Mouse (Mus musculus) neural tube, embryonic 13.5 days (tissue): Measurements from ENCODE around the gene Ankmy1. TPM values are rescaled to one million over a fixed set of nuclear protein-coding genes. Genes with fewer than 3 reads are reported as not detected.

Experiments
- ATAC-seq: fragments of 200-750 bp; cut with Nextera tagmentation; 2 replicates; pipeline ENCODE4 v1.8.0; 2017; ENCODE audit warnings: low read depth, mild to moderate bottlenecking, moderate TSS enrichment, moderate library complexity
- H3K27ac ChIP-seq: fragments of 300-500 bp; sonication (generic); replicated peaks from 2 replicates; pipeline ENCODE4 v1.5.1; 2015; ENCODE audit warnings: moderate library complexity, mild to moderate bottlenecking, inconsistent platforms
- H3K27me3 ChIP-seq: fragments of 300-500 bp; sonication (generic); 2 replicates; pipeline ENCODE4 v1.6.1; 2015; ENCODE audit warnings: mild to moderate bottlenecking, inconsistent platforms
- H3K36me3 ChIP-seq: fragments of 300-500 bp; sonication (generic); 2 replicates; pipeline ENCODE4 v1.6.1; 2015; ENCODE audit warnings: mild to moderate bottlenecking, inconsistent platforms
- H3K4me1 ChIP-seq: fragments of 300-500 bp; sonication (generic); replicated peaks from 2 replicates; pipeline ENCODE4 v1.6.1; 2015; ENCODE audit warnings: inconsistent platforms
- H3K4me2 ChIP-seq: fragments of 300-500 bp; sonication (generic); 2 replicates; pipeline ENCODE4 v1.6.1; 2015; ENCODE audit warnings: inconsistent platforms, mild to moderate bottlenecking, moderate library complexity
- H3K4me3 ChIP-seq: fragments of 300-500 bp; sonication (generic); 2 replicates; pipeline ENCODE4 v1.5.1; 2015; ENCODE audit warnings: mild to moderate bottlenecking, inconsistent platforms
- H3K9ac ChIP-seq: fragments of 300-500 bp; sonication (generic); 2 replicates; pipeline ENCODE4 v1.6.1; 2015; ENCODE audit warnings: moderate library complexity, mild to moderate bottlenecking, inconsistent platforms
- H3K9me3 ChIP-seq: fragments of 300-500 bp; sonication (generic); 2 replicates; pipeline ENCODE4 v1.6.1; 2016; ENCODE audit warnings: inconsistent platforms
- WGBS: fragments of 180-500 bp; shearing (Covaris S2); methylation state at CpG from one replicate; pipeline ENCODE4 v1.1.7; 2015; 5-methylcytosine and 5-hydroxymethylcytosine counted together
- microRNA counts: library from miRNA; unstranded; fragments of <30 nt; microRNA quantifications from one replicate; lab custom pipeline; 2016
- microRNA-seq: library from miRNA; unstranded; fragments of <30 nt; microRNA quantifications from one replicate; pipeline ENCODE4, GENCODE M21; 2016
- polyA plus RNA-seq: library from polyadenylated mRNA; unstranded; fragments of >200 nt; fragmentation: Nextera tagmentation; extraction: Ambion mirVana; gene quantifications from 2 replicates; pipeline ENCODE4 v1.2.1, GENCODE M21; 2015

Gene Ankmy1
- polyA plus RNA-seq, 1 experiment from 2014 or later = 0.74 TPM

DNA sequence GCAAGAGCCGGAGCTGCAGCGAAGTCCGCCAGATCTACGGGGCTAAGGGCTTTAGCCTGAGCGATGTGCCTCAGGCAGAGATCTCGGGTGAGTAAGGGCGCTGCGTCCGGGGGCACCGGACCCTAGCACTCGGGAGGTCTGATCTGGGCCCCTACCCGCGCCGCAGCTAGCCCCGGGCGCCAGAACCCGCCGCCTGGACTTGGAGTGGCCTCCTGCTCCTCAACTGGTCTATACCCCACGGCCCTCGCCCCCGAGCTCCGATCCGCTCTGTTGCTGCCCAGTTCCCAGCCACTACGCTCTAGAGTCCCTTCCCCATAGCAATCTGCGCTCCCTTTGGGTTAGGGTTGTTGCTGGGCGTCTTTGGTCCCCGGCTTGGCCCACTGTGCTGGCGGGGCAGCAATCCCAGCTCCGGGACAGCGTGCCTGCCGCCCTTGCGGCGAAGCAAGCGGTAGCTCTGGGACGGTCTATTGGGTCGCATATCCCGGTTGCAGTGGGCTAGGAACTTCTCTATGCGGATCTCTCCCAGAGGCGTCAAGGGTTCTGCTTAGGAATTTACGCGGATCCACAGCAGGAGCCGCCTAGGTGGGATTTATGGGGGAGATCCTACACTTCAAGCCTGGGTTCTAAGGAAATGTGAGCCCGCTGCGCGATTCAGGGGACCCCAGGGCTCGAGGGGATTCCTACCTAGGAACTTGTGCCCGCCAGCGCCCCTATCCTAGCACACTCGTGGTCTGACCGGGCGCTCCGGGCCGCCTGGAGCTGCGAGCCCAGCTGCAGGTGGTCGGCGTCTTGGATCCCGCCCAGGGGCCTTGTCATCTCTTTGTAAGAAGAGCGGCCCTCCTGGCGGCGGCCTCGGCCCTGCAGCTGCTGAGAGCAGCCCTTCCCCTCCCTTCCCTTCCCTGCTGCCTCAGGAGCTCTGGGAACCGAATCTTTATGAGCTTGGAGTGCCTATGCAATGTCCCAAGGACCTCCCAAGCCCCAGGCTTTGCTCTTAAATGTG is 70.4 kb downstream of the Ankmy1 start:
- peak overlapping the region; percentile 70 for H3K4me2 ChIP-seq
- H3K9me3 ChIP-seq = no peaks in the 10 kb centered on the region
- WGBS = 1% methylated on average over 60 of the region's 62 CpGs
- peak overlapping the region; percentile 97 for H3K9ac ChIP-seq
- peak; percentile 28 for ATAC-seq
- H3K27ac ChIP-seq = peak overlapping the region; percentile 93
- peaks cover 22% of the 10 kb centered on the region for H3K27me3 ChIP-seq
- peak overlapping the region; percentile 92 for H3K4me3 ChIP-seq
- H3K36me3 ChIP-seq = 0 out of 2 replicates have a peak, but pooled peaks cover 11% of the 10 kb centered on the region
- H3K4me1 ChIP-seq = peaks cover 51% of the 10 kb centered on the region

DNA sequence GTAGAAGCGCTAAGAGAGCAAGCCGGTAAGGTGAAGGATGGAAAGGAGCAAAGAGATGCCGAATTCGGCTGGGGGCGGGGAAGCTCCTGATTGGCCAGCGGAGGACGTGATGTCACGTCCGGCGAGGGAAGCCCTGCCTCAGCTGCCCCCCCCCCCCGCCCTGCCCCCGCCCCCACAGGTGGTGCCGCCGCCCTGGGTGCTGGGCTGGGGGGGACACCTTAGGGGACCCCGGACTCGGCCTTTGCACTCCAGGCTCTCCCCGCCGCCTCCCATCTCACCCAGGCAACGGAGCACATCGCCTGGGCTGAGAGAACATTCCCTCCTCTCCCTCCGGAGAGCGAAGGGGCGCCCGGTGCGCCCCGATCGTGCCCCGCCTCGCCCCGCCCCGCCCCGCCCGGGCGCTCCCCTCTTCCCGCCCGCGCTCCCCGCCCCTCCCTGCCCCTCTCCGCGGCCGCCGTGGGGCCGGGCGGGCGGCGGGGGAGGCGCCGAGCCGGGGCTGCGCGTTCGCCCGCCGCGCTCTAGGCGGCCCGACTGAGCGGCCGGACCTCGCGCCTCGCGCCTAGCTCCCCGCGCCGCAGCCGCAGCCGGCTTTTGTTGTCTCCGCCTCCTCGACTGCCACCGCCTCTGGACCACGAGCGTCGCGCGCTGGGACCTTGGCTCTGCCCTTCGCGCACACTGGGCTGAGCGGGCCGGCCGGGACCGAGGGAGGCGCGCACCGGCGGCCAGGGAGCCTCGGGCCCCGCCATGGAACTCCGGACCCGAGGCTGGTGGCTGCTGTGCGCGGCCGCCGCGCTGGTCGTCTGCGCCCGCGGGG is 71.3 kb downstream of the Ankmy1 start, which contains the start of gene Gpc1:
Gene Gpc1, plus strand, starts transcription at position 458 of the 814 bp plus-strand sequence.
- peak within 1 kb of the TSS; percentile 93 for H3K27ac ChIP-seq
- ATAC-seq = peak; percentile 80

DNA sequence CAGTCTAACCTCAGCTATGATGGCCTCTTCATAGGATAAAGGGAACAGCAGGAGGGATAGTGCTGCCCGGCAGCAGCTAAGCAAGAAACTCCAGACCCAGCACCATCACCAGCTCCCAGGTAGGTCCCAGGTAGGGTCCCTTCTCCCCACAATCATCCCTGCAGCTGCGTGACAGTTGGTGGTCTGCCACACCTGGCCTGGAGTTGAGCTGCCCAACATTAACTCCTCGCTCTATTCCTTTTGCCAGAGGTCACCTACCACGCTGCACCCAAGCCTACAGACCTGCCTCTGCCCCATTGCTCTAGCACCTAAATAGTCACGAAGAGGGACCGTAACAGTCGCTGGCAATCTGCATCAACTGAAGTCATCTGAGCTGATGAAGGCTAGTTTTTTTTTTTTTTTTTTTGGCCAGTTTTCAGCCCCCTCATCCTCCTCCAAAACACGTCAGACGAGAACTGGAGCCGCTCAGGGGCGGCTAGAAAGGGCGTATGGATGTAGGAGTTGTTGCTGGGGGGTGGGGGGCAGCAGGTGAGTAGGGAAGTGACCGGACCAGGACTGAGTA is 72.0 kb downstream of the Ankmy1 start:
- Histone ChIP-seq H3K9me3 (no peaks in the 10 kb centered on the region), H3K27me3 (peaks cover 25% of the 10 kb centered on the region), H3K36me3 (0 out of 2 replicates have a peak, but pooled peaks cover 7% of the 10 kb centered on the region), H3K4me3 (peak overlapping the region; percentile 92), H3K4me1 (peaks cover 39% of the 10 kb centered on the region), H3K9ac (peak overlapping the region; percentile 97), H3K4me2 (peak overlapping the region; percentile 70), H3K27ac (peak overlapping the region; percentile 93)
- no peak for ATAC-seq
- 6% methylated on average over 13 of the region's 13 CpGs for WGBS

More for the DNA sequence above, 71.3 kb downstream of the Ankmy1 start, which contains the start of gene Gpc1:
- H3K36me3 ChIP-seq = 0 out of 2 replicates have a peak, but pooled peaks cover 11% of the 10 kb centered on the region
- no peaks in the 10 kb centered on the region for H3K9me3 ChIP-seq
- peak within 1 kb of the TSS; percentile 70 for H3K4me2 ChIP-seq
- H3K4me3 ChIP-seq = peak within 1 kb of the TSS; percentile 92
- peaks cover 22% of the 10 kb centered on the region for H3K27me3 ChIP-seq
- H3K4me1 ChIP-seq = peaks cover 45% of the 10 kb centered on the region
- H3K9ac ChIP-seq = peak within 1 kb of the TSS; percentile 97
- WGBS = under 1% methylated on average over 78 of the region's 99 CpGs

DNA sequence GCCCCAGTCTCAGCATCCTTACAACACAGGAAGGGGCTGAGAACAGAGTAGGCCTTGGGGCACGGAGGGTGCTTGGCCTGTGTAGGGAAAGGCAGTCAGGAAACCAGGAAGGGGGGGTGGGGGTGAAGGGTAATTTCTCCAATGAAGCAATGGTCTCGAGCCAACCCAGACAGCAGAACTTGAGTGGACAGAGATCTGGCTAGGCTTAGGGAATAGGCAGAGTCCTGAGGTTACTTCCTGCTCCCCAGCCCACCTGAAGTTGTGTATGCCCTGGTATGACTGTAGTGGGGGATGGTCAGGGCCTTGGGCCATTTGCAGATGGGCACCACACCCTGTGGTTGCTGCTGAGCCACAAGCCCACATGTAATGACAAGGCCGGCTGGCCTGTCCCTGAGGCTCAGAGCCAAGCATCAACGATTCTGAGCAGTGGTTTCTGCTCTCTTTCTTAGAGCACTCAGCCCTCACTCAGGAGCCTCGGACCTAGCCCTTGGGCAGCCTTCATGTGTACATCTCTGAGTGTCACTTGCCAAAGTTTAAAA is 86.9 kb downstream of the Ankmy1 start:
- ATAC-seq = no peak
- Histone ChIP-seq H3K9me3 (no peaks in the 10 kb centered on the region), H3K27me3 (no peaks in the 10 kb centered on the region), H3K4me2 (no peak overlapping the region), H3K36me3 (no peaks in the 10 kb centered on the region), H3K4me1 (no peaks in the 10 kb centered on the region), H3K9ac (no peak overlapping the region), H3K27ac (no peak overlapping the region), H3K4me3 (no peak overlapping the region)
- 74% methylated on average over 5 of the region's 5 CpGs for WGBS

DNA sequence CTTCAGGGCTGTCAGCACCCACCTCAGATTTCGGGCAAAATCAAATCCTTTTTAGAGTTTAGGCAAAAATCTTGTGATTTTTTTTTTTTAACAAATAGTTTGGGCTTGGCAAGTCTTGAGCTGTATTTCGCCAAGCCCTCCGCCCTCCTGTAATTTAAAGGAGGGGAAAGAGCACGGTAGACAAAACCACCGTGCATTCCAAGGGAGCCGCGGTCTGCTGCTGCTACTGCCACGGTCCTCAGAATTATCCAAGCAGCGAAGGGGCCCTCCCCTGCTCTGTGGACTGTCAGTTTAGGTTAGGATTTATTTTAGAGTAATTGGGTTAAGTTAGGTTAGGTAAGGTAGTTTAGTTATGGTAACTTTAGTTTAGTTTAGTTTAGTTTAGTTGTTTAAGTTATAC is 87.6 kb downstream of the Ankmy1 start:
- no peaks in the 10 kb centered on the region for H3K9me3 ChIP-seq
- no peak for ATAC-seq
- H3K9ac ChIP-seq = no peak overlapping the region
- H3K27ac ChIP-seq = no peak overlapping the region
- no peaks in the 10 kb centered on the region for H3K4me1 ChIP-seq
- H3K36me3 ChIP-seq = no peaks in the 10 kb centered on the region
- H3K4me3 ChIP-seq = no peak overlapping the region
- H3K27me3 ChIP-seq = no peaks in the 10 kb centered on the region
- H3K4me2 ChIP-seq = no peak overlapping the region
- 67% methylated on average over 9 of the region's 9 CpGs for WGBS

DNA sequence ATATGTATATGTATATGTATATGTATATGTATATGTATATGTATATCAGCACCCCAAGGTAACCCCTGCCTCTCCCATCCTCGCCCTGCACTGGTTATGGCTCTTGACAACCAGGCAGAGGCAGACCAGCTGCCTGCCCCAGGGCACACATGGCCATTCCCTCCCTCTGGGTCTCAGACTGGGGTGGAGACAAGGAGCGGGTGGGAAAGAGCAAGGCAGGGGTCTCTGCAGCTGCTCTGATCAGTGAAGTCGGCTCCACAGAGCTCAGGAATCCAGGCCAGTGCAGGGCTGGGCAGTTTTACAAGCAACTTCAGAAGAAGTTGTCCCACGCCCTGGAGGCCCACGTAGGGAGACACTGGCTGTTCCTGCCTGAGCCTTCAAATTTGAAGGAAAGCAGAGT is 88.4 kb downstream of the Ankmy1 start:
- no peak for ATAC-seq
- 68% methylated on average over 5 of the region's 5 CpGs for WGBS

More for the DNA sequence above, 88.4 kb downstream of the Ankmy1 start:
- no peaks in the 10 kb centered on the region for H3K27me3 ChIP-seq
- no peaks in the 10 kb centered on the region for H3K36me3 ChIP-seq
- H3K9ac ChIP-seq = no peak overlapping the region
- H3K4me3 ChIP-seq = no peak overlapping the region
- H3K4me2 ChIP-seq = no peak overlapping the region
- no peaks in the 10 kb centered on the region for H3K4me1 ChIP-seq
- peaks cover 6% of the 10 kb centered on the region; the same call in 1 of the 2 replicates for H3K9me3 ChIP-seq
- H3K27ac ChIP-seq = no peak overlapping the region

MicroRNAs encoded within 50 kb of the gene (microRNA counts, 519-probe panel; counts per million panel counts)
- microRNA mmu-miR-149 (lab: Ali Mortazavi, UCI) = 4,728 counts per million, percentile 81 among the panel's probes with 10 or more counts

Small RNA genes lying within 50 kb of the gene (microRNA-seq; reads per million reads assigned to microRNA genes)
- 10,339 reads per million, percentile 96 among the genes with 10 or more reads in this experiment for gene Mir149

Other genes starting within 250 kb of the Ankmy1 start
- 59.4 and 64.3 TPM in 2 replicates for gene Gpc1, start 71.3 kb downstream of the Ankmy1 start, polyA plus RNA-seq
- gene Dusp28, start 4.1 kb upstream of the Ankmy1 start, polyA plus RNA-seq = 14.0 and 15.5 TPM in 2 replicates
- gene Rnpepl1, start 7.9 kb upstream of the Ankmy1 start, polyA plus RNA-seq = 30.2 and 38.4 TPM in 2 replicates
- gene Capn10, start 31.5 kb upstream of the Ankmy1 start, polyA plus RNA-seq = 55.3 and 55.7 TPM in 2 replicates
- 0.23 and 0.60 TPM in 2 replicates for gene Gpr35, start 48.0 kb upstream of the Ankmy1 start, polyA plus RNA-seq
- not detected in 2 replicates for gene Aqp12, start 103.4 kb upstream of the Ankmy1 start, polyA plus RNA-seq
- 302 and 303 TPM in 2 replicates for gene Kif1a, start 199.0 kb upstream of the Ankmy1 start, polyA plus RNA-seq
- gene Agxt, start 232.3 kb upstream of the Ankmy1 start, polyA plus RNA-seq = not detected in 2 replicates